Mouse (Mus musculus) 3134 (cell line): ENCODE data around the gene Alas2.

Experiments used
- DNase-seq: peaks from one replicate; pipeline ENCODE4 v3.0.0-alpha.2; 2011; ENCODE audit warnings: low spot score; ENCODE audit not compliant: insufficient read length; ENCODE audit errors: extremely low read depth

Alas2 gene

DNA sequence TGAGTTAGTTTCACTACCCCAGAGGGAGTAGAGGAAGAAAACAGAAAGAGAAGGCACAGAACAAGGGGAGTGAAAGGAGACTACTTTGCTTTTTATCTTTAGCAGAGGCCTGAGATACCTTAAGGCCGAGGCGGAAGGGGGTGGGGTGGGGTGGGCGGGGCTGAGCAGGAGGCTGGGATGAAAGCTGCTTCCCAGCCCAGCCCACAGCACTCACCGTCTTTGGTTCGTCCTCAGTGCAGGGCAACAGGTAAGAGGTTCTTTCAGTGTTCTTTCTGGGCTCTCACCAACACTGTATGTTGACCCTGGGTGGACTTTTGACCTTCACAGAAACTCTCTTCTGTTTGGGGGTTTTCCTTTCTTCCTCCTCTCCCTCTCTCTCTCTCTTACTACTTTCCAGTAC, at the start of gene Alas2:
Alas2 (plus strand) TSS at position 137 of the 400 bp plus-strand sequence.
- no peak for DNase-seq

- DNase-seq: no peak
Measured at GRCm38 (mm10) chrX:150508696-150509095, 38.5 kb upstream of the Alas2 start.

DNA sequence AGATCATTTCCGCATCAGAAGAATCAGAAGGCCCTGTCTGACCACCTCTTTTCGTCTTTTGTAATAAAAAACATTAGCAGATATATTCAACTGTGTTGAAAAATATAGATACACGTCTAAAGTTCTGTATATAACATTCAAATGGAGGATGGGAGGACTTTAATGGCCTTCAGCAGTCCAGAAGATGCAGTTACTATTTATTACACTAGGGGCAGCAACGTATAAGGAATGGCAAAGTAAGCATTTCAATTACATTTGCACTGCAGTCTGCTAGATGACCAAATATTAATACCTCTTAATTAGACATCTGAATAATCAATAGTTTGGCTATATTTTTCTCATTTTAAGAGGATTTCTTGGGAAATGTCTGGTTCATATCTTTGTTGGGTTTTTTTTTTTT, 36.5 kb upstream of the Alas2 start:
- DNase-seq: no peak

DNA sequence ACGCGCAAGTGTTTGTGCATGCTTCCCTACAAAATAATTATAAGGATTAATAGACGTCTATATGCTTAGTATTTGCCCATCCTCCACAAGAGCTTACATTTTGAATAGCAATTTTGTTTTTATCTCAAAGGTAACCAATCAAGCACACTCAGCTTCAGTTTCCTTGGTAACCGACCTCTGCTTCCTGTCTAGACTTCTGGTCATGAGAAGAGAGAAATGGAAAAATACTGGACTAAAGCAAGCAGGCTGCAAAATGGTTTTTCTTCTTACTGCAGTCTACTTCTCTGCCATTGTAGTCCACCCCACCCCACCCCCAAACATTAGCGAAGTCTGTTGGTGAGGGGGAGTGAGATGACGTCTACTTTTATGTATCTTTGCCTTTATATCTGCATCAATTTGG, 35.9 kb upstream of the Alas2 start:
- no peak for DNase-seq

- DNase-seq: no peak
Measured at GRCm38 (mm10) chrX:150514127-150514526, 33.0 kb upstream of the Alas2 start.

DNA sequence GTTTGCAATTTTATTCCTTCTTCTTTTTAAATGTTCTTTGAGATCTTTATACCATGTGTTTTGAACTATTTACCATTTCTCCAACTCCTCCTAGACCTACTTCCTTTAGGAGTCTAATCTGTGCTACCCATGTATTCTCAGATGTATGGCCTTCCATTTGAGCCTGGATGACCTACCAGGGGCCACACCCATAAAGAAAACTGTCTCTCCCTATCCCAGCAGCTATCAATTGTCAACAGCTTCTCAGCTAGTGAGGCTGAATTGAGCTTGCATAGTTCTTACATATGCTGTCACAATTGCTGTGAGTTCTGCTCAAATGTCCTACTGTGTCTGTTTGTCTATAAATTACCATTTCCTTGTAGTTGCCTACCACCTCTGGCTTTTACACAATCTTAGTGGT, 31.2 kb upstream of the Alas2 start:
- no peak for DNase-seq

GRCm38 (mm10) chrX:150516477-150516876, 30.7 kb upstream of the Alas2 start:
- DNase-seq: no peak

DNA sequence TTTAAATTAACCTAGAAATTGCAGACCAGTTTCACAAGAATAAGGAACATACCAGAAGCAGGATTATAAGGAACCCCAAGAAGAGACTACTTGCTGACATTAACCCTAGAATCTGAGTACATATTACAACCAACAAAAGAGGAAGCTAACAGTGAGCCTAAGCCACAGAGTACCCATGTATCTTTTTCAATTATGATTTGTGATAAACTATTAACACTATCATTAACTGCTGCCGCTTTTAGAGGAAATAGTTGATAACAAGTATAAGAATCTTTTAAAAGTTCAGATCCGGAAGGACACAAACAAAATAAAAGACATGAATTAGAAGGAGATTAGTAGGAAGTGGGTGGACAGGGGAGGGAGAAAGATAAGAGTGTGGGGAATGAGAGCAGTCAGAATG, 7.1 kb upstream of the Alas2 start:
- no peak for DNase-seq

- DNase-seq: no peak
Measured at GRCm38 (mm10) chrX:150541684-150542083, 5.5 kb upstream of the Alas2 start.

DNA sequence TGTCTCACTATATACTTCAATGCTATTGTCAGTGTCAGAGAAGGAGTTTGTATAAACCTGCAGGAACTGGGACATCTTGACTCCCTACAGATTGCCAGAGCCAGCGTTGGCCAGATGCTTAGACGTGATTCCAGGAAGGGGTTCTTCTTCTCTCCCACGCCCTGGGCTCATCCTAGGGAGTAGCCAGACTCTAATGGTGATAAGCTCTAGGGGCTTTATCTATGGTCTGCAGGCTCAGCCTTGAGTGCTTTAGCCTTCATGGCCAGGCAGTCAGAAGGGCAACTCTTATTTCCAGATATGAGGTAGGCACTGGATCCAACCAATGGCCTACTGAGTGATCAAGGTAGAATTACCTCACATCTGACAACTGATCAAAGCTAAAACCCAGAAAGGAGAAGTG, 2.5 kb downstream of the Alas2 start:
- DNase-seq: no peak

GRCm38 (mm10) chrX:150551986-150552385, 4.8 kb downstream of the Alas2 start:
- DNase-seq: no peak

DNA sequence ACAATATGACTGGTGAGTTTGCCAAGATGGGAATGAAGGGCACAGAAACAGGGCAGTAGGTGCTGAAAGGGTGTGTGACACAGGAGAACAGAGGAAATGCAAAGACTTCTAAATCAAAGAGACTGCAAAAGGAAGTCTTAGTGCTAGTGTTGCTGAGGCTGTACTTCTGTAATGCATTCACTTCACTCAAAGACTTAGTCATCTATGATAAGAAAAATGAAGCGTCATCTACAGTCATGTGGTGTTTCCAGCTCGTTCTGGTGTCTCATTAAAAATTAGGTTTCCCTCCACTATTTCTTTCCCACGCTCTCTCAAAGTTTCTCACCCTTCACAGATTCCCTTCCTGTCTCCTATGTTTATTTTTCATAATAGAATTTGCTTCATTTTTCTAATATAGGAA, 6.9 kb downstream of the Alas2 start:
- no peak for DNase-seq

DNA sequence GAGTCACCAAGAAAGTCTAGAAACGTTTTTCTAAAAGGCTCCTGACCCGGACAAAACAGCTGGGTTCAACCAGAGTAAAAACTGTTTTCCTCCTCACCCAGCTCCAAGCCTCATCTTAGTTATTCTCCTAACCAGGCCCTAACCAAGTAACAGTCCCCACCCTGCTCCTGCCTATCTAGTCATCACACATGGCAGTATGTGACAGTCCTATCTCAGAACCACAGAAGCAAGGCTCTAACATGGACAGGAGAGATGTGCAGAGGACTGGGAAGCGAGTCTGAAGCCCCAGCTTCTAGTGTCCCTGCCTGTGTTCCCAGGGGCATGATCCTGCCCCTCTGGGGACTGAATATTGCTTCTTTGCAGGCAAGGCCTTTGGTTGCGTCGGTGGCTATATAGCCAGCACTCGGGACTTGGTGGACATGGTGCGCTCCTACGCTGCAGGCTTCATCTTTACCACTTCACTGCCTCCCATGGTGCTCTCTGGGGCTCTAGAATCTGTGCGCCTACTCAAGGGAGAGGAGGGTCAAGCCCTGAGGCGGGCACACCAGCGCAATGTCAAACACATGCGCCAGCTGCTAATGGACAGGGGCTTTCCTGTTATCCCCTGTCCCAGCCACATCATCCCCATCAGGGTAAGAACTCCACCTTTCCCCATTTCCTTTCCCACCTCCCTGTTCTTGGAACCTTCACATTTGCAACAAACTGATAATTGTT, 17.6 kb downstream of the Alas2 start:
- no peak for DNase-seq

DNA sequence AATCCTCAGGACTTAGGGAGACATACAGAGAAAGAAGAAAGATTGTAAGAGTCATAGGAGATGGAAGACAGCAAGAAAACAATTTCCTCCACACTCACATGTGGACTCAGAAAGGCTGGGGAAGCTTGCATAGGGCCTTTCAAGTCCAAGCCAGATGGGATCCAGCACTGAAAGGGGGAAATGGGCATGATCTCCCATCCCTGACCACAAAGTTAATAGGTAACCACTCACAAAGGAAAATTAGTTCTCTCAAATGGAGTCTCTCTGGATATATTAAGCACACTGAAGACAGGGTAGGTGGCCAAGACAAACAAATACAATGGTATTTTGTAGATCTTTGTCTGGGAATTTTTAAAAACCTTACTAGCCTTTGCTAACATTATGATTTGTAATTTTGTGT, 34.7 kb downstream of the Alas2 start:
- no peak for DNase-seq

GRCm38 (mm10) chrX:150585116-150585515, 37.9 kb downstream of the Alas2 start:
- no peak for DNase-seq

GRCm38 (mm10) chrX:150588023-150588764, 41.0 kb downstream of the Alas2 start, which contains the start of gene Pfkfb1:
Gene Pfkfb1 (plus strand): TSS chrX:150588229.
- DNase-seq: peak; percentile 91

DNA sequence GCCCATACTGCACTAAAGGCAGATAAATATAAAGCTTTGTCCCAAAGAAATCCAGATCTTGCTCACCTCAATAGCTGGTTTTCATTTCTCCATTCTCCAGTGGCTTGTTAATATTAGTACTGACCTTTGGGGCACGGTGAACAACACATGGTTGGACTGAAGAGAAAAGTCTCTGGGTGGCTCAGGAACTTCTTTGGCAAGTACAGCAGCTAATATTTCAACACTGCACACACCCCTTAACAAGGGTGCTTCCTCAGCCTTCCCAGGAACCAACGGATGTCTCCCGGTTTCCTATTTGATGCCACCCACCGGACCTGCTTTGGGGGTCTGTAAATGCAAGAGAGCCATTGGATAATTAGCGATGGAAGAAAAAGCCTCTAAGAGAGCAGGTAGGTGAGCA, 42.5 kb downstream of the Alas2 start, which contains the start of gene Apex2:
Apex2 (minus strand) TSS at position 173 of the 400 bp plus-strand sequence.
- DNase-seq: no peak

DNA sequence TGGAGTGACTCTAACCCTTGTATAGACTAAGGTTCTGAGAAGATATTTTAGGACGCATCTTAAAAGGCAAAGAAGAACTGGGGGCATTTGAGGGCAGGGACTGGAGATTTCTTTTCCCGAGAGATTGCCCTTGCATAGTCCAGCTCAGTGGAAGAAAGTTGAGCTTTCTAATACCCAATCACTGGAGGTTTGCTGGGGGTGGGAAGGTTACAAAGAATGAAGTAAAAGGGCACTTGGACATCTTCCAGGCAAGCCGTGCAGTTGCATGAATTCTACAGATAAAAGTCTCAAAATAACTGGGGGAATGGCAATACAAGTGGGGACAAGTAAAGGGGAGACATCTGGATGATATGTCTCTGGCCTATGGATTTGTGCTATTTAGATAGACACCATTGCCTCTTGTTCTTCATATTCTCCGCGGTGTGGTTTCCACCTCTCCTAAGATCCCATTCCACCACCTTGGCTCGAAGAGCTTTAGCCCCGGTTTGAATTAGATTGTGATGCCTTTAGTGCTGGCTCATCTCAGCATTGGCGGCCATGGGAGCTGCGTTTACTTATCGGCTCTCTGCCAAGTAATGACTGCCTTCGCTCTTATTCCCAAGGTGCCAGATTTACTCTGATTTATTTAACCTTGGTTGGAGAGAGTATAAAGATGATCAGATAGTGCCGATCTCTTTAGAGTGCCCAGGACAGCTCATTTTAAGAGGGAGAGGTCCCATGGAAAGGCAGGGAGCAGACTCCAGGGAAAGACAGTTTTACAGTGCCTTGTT, 46.3 kb downstream of the Alas2 start:
- no peak for DNase-seq

DNA sequence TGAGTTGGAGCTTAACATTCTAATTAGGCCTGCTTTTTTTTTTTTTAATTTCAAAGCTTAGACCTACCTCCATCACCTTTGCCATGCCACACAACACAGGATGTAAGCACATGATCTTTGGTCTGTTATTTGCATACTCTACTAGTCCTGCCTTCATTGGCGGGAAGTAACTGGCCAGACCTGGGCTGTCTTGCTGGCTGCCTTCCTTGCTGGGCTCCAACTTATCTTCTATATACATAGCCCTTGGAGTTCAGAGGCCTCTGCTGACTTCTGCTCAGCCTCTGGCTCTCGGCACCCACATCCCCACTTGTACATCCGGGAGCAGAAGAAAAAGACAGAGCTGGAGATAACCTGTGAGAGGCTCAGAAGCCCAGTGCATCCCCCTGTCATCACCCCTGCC, 47.0 kb downstream of the Alas2 start:
- no peak for DNase-seq

DNA sequence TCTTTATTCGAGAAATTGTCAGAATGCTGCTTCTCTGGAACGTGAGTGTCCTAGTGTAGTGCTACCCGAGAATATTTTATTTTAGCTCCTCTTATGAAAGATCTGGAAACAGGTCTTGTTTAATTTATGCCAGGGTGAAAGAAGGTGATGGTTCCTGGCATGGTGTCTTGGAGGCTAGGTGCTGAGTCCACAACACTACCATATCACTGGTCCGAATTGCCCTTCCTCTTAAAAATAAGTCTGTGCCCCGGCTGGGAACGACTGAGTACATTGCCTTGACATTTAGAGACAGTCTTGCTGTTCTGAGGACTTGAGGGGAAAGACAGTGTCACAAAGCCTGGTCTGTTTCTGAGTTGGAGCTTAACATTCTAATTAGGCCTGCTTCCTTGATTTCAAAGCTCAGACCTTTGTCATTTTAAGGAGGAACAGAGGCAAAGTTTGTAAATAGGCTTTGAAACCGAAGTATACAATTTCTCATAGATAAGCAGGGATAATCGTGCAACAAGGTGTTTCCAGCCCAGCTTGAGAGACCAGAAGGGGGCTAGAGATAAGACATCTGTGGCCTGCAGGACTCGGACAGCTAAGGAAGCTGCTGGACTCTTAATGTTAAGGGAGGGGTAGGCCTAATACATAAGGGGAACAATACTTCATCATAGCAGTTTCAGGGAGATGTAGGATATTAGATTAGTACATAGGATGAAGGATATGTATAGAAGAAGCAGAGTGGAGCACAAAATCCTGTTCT, 48.0 kb downstream of the Alas2 start:
- DNase-seq: no peak

GRCm38 (mm10) chrX:150598882-150599281, 51.7 kb downstream of the Alas2 start:
- no peak for DNase-seq
